Mouse (Mus musculus): Measurements from ENCODE around the gene 4930524N10Rik.

The 4930524N10Rik gene

GRCm38 (mm10) chrX:154343292-154343691, at the start of gene 4930524N10Rik:
4930524N10Rik (minus strand) TSS chrX:154343392.
- no peak for DNase-seq (ENCODE audit: low spot score in 2 of 2)

- DNase-seq (ENCODE audit: low spot score in 2 of 2), result no peak
These were observed 6.8 kb upstream of the 4930524N10Rik start for GRCm38 (mm10) chrX:154350042-154350441.

- DNase-seq (ENCODE audit: low spot score in 2 of 2), result no peak
These were observed 6.3 kb upstream of the 4930524N10Rik start for GRCm38 (mm10) chrX:154349302-154350041.

GRCm38 (mm10) chrX:154347933-154348332, 4.7 kb upstream of the 4930524N10Rik start:
- DNase-seq (ENCODE audit: low spot score in 2 of 2), result no peak

Data from left cerebral cortex, adult 9 months (tissue).